Mouse (Mus musculus) hematopoietic stem cell, adult 5-6 weeks (primary cell): ENCODE measurements around the gene Kif27. TPM values are rescaled to one million over a fixed set of nuclear protein-coding genes. Genes with fewer than 3 reads are reported as not detected.

Experiments
- ATAC-seq, 2 experiments: fragments of 125-278 bp in 1 of 2; replicated peaks in 1 of 2; 2 replicates each; pipeline ENCODE4 v1.8.0; 2016 to 2017; ENCODE audit warnings: inconsistent platforms in 2 of 2, mild to moderate bottlenecking in 2 of 2, moderate number of reproducible peaks in 2 of 2, low read depth in 1 of 2, moderate TSS enrichment in 1 of 2; ENCODE audit not compliant: low FRiP score in 2 of 2, poor library complexity in 2 of 2, severe bottlenecking in 2 of 2, insufficient read depth in 1 of 2, low TSS enrichment in 1 of 2
- total RNA-seq: library from RNA; stranded (forward); fragments of 172-1452, 232-1000 nt; gene quantifications from 2 replicates; pipeline ENCODE4 v1.2.3, GENCODE M21; 2017

Gene Kif27
- total RNA-seq, 1 experiment from 2014 or later: not detected

DNA sequence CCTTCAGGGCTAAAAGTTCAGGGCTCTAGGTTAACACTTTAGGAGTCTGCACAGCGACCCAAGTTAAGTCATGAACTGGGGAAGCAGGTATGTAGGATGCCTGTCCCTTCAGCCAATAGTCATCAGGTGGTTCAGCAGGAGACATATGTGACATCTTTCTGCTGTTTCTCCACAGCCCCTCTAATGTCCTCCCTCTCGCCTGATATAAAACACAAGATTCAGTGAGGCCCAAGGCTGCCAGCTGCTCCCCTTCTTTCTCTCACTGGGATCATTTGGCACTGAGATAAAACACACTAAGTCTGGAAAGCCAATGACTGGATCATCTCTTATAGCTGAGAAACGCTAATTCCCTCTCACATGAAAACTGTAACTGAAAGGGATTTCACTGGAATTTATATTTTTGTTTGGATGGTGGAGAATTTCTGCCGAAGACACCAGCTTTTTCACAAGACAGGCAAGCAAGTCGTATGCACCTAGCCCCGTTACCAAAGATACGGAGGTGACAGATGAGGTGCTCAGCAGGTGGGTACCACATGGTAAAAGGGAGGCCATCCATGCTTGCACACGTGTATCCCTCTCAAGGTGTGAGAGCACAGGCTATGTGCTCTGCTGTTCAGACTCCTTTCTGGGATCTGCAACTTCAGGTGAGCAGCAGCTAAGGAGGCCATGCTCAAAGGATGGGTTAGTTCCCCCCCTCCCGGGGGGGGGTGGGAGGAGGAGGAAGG is 56.3 kb downstream of the Kif27 start:
- ATAC-seq: no peak

DNA sequence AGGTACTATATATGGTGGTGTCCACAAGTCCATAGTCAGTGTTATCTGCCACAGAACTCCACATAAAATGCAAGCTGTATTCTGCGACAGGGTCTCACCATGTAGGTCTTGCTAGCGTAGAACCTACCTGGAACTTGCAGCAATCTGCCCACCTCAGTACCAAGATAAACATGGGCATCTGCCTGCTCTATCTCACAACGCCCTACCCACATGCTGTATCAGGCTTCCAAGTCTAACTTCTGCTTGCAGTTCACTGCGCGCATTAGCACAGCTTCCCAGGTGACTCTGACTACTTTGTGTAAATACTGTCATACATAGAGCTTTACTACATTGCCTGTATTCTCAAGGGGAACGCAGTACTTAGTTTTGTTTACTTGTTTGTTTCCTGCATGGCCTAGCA is 57.0 kb downstream of the Kif27 start:
- ATAC-seq: no peak

DNA sequence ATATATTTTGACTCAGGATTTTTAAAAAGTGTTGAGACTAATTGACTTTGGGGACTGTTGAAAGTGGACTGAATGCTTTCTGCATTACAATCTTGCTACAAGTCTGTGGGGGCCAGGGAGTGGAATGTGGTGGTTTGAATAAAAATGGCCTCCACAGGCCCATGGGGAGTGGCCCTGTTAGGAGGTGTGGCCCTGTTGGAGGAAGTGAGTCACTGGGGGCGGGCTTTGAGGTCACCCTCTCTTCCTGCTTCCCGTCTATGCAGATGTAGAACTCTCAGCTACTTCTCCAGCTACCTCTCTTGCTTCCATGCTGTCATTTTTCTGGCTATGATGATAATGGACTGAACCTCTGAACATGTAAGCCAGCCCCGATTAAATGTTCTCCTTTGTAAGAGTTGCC is 60.2 kb downstream of the Kif27 start:
- no peak for ATAC-seq

DNA sequence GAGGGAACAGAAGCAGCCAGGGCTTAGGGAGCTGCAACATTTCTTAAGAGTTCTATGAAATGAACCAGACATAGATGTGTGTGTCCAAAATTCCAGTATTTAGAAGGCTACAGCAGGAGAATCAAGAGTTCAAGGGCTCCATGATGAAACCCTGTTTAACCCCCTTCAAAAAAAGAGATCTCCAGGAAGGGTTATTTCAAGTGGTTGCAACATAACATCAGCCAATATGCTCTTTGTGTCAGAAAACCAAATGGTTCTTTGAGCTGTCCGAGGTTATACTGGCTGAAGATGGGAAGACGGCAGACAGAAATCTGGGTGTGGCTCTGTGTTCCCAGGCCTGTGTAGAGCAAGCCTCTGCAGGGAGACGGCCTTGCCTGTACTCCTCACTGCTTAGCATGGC is 63.3 kb downstream of the Kif27 start:
- no peak for ATAC-seq

DNA sequence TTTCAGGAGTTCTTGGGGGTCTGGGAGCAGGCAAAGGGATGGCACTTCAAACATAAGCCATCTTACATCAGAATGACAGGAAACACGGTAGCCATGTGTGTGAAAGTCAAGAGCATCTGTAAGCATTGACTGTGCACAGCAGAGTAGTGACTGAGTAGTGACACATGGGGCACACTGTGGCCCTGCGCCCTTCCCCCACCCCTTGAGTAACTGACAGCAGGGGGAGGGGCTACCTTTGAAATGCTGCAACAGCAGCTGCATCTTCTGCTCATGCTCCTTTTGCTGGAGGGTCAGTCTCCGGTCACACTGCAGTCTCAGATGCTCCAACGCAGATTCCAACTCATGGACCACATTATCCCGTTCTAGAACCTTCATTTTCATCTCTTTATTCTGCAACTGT is 66.1 kb downstream of the Kif27 start:
- no peak for ATAC-seq

DNA sequence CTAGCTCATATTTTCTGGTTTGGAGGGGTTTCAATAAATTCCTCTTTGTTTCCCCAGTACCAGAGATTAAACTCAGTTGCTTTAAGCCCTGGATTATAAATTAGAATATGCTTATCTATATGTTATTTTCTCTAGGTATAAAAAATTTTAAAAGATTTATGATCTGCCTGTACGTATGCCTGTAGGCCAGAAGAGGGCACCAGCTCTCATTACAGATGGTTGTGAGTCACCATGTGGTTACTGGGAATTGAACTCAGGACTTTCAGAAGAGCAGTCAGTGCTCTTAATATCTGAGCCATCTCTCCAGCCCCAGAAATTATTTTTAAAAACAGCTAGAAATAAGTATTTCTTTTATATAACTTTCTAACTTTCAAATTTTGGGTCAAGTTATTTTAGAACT is 69.6 kb downstream of the Kif27 start:
- no peak for ATAC-seq

DNA sequence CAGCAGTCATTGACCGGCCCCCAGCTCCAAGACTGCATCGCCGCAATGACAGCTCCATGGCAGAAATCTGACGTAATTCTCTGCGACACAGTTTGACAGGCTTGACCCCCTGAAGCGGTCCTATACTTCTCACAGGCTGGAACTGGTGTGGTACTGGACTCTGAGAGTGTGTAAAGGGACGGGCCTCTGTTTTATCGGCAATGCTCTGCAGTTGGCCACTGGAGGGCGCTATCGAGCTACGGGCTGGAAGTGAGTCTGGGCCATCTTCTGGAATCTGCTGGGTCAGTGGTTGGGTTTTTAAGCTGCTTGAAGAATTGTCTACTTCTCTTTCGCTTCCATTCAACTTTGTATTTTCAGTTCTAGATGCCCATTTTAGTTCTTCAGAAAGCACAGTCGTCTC is 71.1 kb downstream of the Kif27 start:
- peak; percentile 81 to 87 for ATAC-seq

DNA sequence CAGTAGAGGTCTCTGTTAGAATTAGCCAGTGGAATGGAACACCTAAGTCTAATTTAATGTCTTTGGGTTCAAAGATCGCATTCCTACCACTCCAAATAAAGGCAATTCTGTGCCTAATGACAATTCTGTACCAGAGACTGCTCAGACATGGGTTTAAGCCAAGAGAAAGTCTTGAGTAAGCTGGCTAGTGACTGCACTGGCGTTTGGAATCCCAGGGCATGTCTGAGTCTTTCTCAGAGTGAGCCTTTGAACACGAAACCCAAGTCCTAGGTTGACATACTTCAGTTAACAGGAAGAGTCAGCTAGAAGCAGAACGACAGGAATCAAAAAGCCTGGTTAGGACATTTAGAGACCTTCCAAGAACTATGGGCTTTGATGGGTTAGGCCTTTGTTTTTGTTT is 75.5 kb downstream of the Kif27 start:
- no peak for ATAC-seq

DNA sequence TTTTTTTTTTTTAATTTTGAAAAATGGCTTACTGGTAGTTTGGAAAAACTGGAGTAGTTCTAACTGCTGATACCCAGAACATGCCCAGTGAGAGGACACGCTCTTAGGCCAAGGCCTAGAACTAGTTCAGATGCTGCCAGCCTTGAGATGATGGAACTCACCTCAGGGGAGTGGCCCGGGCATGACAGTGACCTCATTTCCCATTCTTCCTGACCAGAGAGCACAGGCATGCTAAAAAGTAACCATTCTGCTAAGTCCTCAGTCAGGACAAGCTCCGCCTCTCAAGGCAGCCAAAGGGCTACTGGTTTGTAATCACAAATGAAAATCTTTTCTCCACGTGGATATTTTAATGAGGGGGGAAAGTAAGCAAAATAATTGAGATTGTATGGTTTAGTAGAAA is 77.0 kb downstream of the Kif27 start:
- ATAC-seq: no peak

DNA sequence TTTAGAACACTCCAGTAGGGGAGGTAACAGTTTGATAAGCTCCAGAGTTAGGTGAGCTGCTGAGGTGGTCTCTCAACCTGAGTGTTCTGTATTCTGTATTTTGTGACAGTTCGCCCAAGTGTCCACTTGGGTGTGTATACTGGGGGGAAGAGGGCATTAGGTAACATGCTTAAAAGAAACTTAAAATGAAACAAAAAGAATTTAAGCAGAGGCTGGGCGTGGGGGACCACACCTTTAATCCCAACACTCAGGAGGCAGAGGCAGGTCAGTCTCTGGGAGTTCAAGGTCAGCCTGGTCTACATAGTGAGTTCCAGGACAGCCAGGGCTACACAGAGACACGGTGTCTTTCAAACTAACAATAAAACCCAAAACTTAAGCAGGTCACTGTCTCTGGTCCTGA is 78.4 kb downstream of the Kif27 start:
- no peak for ATAC-seq

DNA sequence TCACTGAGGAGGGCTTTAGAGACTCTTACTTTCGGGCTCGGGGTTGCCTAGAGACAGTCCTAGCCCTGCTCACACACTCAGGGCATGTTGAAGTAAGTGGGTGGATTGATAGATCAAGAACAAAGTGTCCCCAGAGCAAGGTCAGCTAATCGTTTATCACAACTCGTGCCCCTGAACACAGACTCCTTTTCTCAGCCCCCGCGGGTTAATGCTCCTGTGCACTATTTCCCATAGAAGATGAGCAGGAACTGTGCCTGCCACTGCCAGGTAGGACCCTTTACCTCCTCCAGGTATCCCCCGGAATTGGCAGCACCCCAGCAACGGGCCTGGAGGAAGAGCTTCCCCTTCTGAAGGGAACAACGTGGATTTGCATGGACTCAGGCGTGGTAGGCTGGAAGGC is 82.7 kb downstream of the Kif27 start:
- ATAC-seq: no peak

DNA sequence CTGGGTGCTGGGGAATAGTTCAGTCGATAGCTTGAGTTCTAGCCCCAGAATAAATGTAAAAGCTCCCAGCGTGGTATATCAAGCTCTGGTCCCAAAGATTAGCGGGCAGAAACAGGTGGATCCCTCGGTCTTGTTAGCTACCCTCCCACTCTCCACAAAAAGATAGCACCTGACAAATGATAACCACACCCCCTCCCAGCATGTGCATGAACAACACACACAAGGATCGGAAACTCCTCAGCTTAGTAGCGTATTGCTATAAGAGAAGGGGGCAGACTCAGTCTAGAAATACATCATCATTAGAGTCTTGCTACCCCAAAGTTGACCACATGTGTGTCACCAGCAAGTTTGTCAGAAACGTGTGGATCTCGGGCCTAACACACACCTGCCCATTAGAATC is 83.3 kb downstream of the Kif27 start, which contains the start of gene Gkap1:
Gene Gkap1 (minus strand): TSS at position 101 of the 400 bp plus-strand sequence.
- ATAC-seq: no peak

DNA sequence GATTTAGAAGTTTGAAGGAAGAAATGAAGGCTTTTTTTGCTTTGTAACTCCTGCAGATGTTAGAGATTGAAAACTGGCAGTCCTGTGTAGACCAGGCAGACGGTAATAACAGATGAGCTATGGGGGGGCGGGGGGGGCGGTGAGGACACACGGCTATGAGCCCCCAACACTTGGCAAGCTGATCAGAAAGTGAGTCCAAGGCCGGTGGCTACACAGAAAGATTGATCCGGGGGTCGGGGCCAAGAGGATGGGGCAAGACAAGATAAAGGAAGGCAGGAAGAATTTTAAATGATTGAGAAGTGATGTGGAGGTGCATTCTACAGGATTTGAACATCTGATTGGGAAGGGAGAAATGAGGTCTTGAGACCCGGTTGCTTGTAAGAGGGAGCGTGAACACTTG is 83.8 kb downstream of the Kif27 start:
- ATAC-seq: no peak

DNA sequence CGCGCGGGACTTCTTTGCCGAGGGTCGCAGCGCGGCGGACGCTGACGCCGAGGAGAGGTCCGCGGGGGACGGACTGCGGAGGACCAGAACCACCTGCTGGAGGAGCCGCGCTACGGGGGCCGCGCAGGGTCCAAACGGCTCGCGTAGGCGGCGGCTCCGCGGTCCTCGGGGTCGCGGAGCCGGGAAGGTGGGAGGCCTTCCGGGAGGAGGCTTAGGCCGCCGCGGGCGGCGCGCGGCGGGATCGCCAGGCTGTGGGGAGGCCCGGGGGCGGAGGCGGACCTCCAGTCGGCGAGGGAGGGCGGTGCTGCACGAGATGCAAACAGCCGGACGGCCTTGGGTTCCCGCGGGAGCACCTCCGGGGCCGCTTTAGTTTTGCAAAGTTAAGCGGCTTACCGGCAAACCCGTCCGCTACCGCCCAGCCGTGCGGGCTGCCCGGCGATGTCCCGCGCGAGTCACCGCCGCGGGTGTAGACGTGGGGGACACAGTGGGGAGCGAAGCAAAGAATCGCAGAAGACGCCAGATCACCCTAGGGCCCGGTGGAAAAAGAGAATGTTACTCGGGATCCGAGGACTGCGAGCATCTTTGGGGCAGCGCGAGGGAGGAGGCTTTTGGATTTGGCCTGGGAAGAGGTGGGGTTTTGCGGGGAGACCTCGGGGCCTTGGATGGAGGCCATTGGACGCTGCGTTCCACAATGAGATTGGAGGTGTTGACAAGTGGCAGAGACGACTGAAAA is 84.5 kb downstream of the Kif27 start:
- peak in 1 of 2 experiments; percentile 66; a peak in 2 of 4 replicates for ATAC-seq

DNA sequence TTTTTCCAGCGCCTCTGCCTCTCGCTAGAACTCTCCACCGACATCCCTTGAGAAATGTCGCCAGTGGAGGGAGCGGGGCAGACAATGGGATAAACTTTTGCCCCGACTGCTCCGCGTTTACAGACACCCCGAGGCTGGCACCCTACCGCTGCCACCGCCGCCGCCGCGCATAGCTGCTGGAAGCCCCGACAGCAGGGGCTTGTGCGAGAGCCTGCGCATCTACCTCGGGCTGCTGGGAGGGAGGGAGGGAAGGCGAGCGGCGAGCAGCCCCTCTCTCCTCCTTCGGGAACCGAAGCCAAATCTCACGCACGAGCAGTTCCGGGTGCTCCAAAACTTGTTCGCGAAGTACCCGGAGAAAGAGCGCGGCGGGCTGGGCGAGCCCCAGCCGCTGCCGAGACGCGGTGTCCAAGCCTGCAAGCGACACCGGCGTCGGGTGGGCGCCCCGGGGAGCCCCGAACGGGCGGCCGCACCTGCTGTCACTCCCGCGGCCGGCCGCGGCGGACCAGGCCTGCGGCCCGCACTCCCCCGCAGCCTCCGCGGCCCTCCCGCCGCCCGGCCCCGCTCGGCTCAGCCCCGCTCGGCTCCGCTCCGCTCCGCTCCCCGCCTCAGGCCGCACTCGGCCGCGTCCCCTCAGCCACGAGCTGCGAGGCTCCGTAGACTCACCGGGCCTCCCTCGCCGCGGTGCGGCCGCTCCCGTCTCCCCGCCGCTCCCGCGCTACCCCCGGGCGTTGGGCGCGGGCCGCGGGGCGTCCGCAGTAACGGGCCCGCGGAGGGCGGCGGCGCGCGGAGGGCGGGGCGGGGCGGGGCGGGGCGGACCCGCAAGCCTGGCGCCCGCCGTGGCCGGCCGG is 85.3 kb downstream of the Kif27 start:
- peak; percentile 24 to 44; a peak in 2 of 4 replicates for ATAC-seq

DNA sequence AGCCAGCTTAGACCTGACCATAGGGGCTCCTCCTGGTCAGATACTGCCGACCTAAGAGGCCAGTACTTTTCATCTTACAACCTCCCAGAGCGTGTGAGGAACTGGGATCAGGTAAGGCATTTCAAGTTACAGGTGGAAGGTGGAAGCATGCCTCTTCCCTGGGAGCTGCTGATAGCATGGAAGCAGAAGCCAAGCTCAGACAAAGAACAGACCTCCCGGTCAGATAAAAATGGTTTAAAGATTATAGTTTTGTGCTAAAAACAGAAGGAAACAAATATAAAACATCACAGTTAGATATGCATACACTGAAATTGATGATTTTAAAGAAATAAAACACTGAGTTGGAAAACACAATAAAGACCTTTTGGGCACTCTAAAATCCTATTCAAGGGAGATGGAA is 92.1 kb downstream of the Kif27 start:
- no peak for ATAC-seq

DNA sequence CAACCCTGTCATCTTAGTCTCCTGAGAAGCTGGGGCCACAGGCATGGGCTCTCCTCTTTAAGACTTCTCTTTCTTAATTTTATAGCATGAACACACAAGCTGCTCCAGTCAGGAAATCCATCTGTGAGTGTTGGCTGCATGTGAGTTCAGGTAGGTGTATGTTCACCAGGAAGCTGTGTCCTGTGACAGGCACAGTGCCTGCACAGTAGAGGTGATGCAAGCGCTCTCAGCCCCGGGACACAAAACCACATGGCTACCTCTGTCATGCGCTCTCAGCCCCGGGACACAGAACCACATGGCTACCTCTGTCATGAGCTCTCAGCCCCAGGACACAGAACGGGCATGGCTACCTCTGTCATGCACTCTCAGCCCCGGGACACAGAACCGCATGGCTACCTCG is 95.4 kb downstream of the Kif27 start:
- no peak for ATAC-seq

DNA sequence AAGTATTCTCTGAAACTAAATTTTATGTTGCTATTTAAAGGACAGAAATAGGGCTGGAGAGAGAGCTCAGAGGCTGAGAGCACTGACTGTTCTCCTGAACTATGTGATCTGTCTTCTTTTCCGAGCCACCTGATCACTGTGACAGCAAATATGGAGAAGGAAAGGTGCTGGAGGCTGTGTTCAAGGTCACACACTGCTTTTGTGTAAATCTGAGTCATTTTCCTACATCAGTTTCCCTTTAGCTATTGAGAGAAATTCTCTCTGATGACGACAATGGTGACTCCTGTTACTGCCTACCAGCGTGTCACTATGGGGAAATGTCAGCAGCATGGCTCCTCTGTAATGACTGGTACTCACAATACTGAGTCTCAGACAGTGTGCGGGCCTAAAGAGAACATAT is 97.2 kb downstream of the Kif27 start:
- ATAC-seq: no peak
